Mouse (Mus musculus) heart, postnatal 0 days (tissue): Measurements from ENCODE around the gene Farp1. TPM values are rescaled to one million over a fixed set of nuclear protein-coding genes. Genes with fewer than 3 reads are reported as not detected.
A peak's percentile ranks its signal among the peaks of the same experiment; 100 is the strongest.
"Not testable (repeated sequence)": the region's sequence is repeated elsewhere in the genome, so short reads cannot be mapped to it uniquely, and the experiment has no call there.

Source experiments
- ATAC-seq: fragments of 200-750 bp; cut with Nextera tagmentation; 2 replicates; pipeline ENCODE4 v1.8.0; 2017; ENCODE audit warnings: low read depth, moderate number of reproducible peaks, moderate library complexity; ENCODE audit not compliant: insufficient read depth
- DNase-seq: peaks from one replicate; pipeline ENCODE4 v3.0.0-alpha.2; 2016; ENCODE audit warnings: low spot score
- H3K27ac ChIP-seq: fragments of 300-500 bp; sonication (generic); 2 replicates; pipeline ENCODE4 v1.5.1; 2014; ENCODE audit warnings: low read depth, mild to moderate bottlenecking
- H3K27me3 ChIP-seq: fragments of 300-500 bp; sonication (generic); 2 replicates; pipeline ENCODE4 v1.6.1; 2014; ENCODE audit warnings: low read length, mixed read lengths; ENCODE audit not compliant: control insufficient read depth, insufficient read depth
- H3K36me3 ChIP-seq: fragments of 300-500 bp; sonication (generic); replicated peaks from 2 replicates; pipeline ENCODE4 v1.6.1; 2014; ENCODE audit warnings: low read length, mixed read lengths; ENCODE audit not compliant: control insufficient read depth, insufficient read depth
- H3K4me1 ChIP-seq: fragments of 300-500 bp; sonication (generic); 2 replicates; pipeline ENCODE4 v1.6.1; 2014; ENCODE audit warnings: antibody characterized with exemption; ENCODE audit not compliant: control insufficient read depth, insufficient read depth
- H3K4me2 ChIP-seq: fragments of 300-500 bp; sonication (generic); 2 replicates; pipeline ENCODE4 v1.6.1; 2014; ENCODE audit warnings: low read depth, mild to moderate bottlenecking, low read length, moderate library complexity
- H3K4me3 ChIP-seq: fragments of 300-500 bp; sonication (generic); 2 replicates; pipeline ENCODE4 v1.5.1; 2014; ENCODE audit warnings: low read depth, low read length
- H3K9ac ChIP-seq: fragments of 300-500 bp; sonication (generic); replicated peaks from 2 replicates; pipeline ENCODE4 v1.6.1; 2014; ENCODE audit warnings: low read depth, low read length, mixed read lengths
- H3K9me3 ChIP-seq: fragments of 300-500 bp; sonication (generic); replicated peaks from 2 replicates; pipeline ENCODE4 v1.6.1; 2016; ENCODE audit warnings: low read length; ENCODE audit not compliant: control insufficient read depth
- CTCF ChIP-seq: IDR thresholded peaks from 2 replicates; pipeline ENCODE4 v1.5.1; 2016; ENCODE audit warnings: antibody characterized with exemption, control low read depth, low read depth
- EP300 ChIP-seq: IDR thresholded peaks from 2 replicates; pipeline ENCODE4 v1.6.1; 2016; ENCODE audit warnings: antibody characterized with exemption, low read depth
- WGBS: fragments of 180-500 bp; shearing (Covaris S2); extraction: QIAGEN DNeasy Blood & Tissue Kit; methylation state at CpG from one replicate; pipeline ENCODE4 v1.1.7; 2014; 5-methylcytosine and 5-hydroxymethylcytosine counted together
- polyA plus RNA-seq: library from polyadenylated mRNA; unstranded; fragments of >200 nt; fragmentation: Nextera tagmentation; extraction: Ambion mirVana; gene quantifications from 2 replicates; pipeline ENCODE4 v1.2.1, GENCODE M21; 2015
- total RNA-seq: library from RNA; depleted of rRNA; stranded (reverse); fragments of >200 nt; gene quantifications from 2 replicates; pipeline ENCODE4 v1.2.3, GENCODE M21; 2014; ENCODE audit warnings: low replicate concordance

The Farp1 gene
- total and polyA plus RNA-seq, 2 experiments from 2014 or later: 5.4 to 14.9 TPM

GRCm38 (mm10) chr14:121181798-121182197 is 146.8 kb downstream of the Farp1 start:
- H3K27ac ChIP-seq: no peak overlapping the region
- no peaks in the 10 kb centered on the region for H3K4me1 ChIP-seq
- H3K4me2 ChIP-seq: no peak overlapping the region
- ATAC-seq (no peak), DNase-seq (no peak)
- H3K9me3 ChIP-seq: no peaks in the 10 kb centered on the region
- WGBS: 67% methylated on average over 4 of the region's 4 CpGs
- H3K36me3 ChIP-seq: no peaks in the 10 kb centered on the region
- H3K4me3 ChIP-seq: no peak overlapping the region
- H3K9ac ChIP-seq: no peak overlapping the region
- no peaks in the 10 kb centered on the region for H3K27me3 ChIP-seq
- no peak for TF ChIP-seq CTCF
- no peak for TF ChIP-seq EP300

DNA sequence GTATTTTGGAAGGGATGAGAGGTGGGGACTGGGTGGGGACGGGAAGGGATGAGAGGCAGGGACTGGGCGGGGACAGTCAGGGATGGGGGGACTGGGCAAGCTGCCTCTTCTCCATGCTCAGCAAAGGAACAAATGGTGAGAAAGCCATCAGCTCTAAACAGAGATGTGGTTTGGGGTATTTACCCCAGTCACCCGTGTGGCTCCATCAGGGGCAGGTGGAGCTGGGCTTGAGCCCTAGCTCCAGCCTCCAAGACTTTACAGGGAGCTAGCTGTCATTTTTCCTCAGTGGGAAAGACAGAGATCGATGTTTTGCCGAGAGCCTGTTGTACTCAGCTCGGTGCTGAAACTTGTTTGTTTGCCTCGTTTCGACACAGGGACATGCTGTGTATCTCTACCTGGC is 148.0 kb downstream of the Farp1 start:
- Histone ChIP-seq H3K4me3 (no peak overlapping the region), H3K36me3 (no peaks in the 10 kb centered on the region), H3K4me2 (no peak overlapping the region), H3K4me1 (no peaks in the 10 kb centered on the region), H3K9ac (no peak overlapping the region), H3K9me3 (no peaks in the 10 kb centered on the region), H3K27ac (no peak overlapping the region), H3K27me3 (no peaks in the 10 kb centered on the region)
- ATAC-seq (no peak), DNase-seq (no peak)
- no peak for TF ChIP-seq EP300
- TF ChIP-seq CTCF: no peak
- 80% methylated on average over 8 of the region's 8 CpGs for WGBS

DNA sequence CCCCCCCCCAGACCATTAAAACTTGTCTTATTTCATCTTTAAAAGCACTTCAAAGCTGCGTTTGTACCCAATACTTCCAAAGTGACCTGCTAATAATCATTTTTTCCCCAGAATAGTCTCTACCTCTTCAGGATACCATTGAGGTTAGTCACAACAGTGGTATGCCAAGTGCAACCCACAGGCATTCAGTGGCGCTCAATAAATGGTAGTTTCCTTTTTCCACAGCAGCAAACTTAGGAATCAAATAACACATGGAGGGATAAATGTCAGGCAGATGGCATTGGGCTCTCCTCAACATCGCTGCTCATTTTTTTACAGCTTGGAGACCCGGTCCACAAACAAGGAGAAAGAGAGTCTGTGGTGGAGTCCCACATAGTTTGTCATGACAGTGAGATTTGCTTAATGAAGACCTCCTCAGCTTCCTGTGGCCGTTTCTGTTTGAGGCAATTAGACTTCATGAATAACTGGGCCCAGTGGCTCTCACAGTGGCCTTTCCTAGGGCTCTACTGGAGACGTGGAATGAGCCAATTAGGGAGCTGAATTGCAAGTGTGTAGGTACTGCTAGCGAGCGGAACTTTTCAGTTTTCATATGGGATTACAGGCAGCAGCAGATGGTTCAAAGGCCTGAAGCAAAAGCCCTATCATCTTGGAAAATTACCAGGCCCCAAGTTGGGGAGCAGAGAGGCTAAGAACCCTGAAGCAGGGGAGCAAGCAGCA is 148.6 kb downstream of the Farp1 start:
- ATAC-seq (no peak), DNase-seq (no peak)
- H3K4me2 ChIP-seq: no peak overlapping the region
- H3K27me3 ChIP-seq: no peaks in the 10 kb centered on the region
- no peaks in the 10 kb centered on the region for H3K4me1 ChIP-seq
- H3K4me3 ChIP-seq: no peak overlapping the region
- WGBS: 82% methylated on average over 8 of the region's 8 CpGs
- no peaks in the 10 kb centered on the region for H3K9me3 ChIP-seq
- H3K36me3 ChIP-seq: no peaks in the 10 kb centered on the region
- H3K9ac ChIP-seq: no peak overlapping the region
- H3K27ac ChIP-seq: no peak overlapping the region
- no peak for TF ChIP-seq EP300
- no peak for TF ChIP-seq CTCF

DNA sequence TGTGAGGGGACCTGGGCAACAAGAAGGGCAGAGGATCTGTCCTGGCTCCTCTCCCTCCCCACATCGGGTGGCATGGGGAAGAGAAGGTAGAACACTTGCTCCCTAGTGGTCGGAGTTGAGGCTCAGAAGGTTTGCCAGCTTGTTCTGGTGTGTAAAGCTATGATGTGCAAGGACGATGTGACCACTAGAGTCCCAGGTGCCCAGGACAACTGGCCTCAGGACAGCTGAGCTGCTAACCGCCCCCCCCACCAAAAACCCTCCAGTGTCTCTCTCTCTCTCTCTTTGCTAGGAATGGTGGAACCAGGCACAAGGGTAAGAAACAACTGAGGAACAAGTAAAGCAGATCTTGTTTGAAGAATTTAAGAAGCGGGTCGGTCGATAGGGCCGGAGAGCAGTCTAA is 149.4 kb downstream of the Farp1 start:
- no peak overlapping the region for H3K9ac ChIP-seq
- WGBS: 92% methylated on average over 8 of the region's 8 CpGs
- H3K9me3 ChIP-seq: no peaks in the 10 kb centered on the region
- H3K4me3 ChIP-seq: no peak overlapping the region
- H3K36me3 ChIP-seq: no peaks in the 10 kb centered on the region
- H3K27me3 ChIP-seq: no peaks in the 10 kb centered on the region
- H3K4me1 ChIP-seq: no peaks in the 10 kb centered on the region
- H3K4me2 ChIP-seq: no peak overlapping the region
- ATAC-seq: no peak
- TF ChIP-seq EP300 (no peak), CTCF (no peak)
- no peak overlapping the region for H3K27ac ChIP-seq
- no peak for DNase-seq

GRCm38 (mm10) chr14:121186402-121186894 is 151.4 kb downstream of the Farp1 start:
- Histone ChIP-seq H3K4me1 (peaks cover 8% of the 10 kb centered on the region; the same call in 1 of the 2 replicates), H3K36me3 (no peaks in the 10 kb centered on the region), H3K27ac (no peak overlapping the region), H3K9me3 (no peaks in the 10 kb centered on the region), H3K4me2 (no peak overlapping the region), H3K4me3 (no peak overlapping the region), H3K27me3 (no peaks in the 10 kb centered on the region), H3K9ac (no peak overlapping the region)
- WGBS: 86% methylated on average over 8 of the region's 8 CpGs
- DNase-seq: no peak
- TF ChIP-seq EP300 (no peak), CTCF (no peak)
- ATAC-seq: no peak

- H3K36me3 ChIP-seq, H3K4me2 ChIP-seq, H3K27me3 ChIP-seq, H3K9ac ChIP-seq, H3K4me3 ChIP-seq, ATAC-seq, DNase-seq, H3K9me3 ChIP-seq: not testable (repeated sequence)
- 0 out of 2 replicates have a peak, but pooled peaks have one; percentile 26 for TF ChIP-seq CTCF
- peak overlapping the region; percentile 47 for H3K27ac ChIP-seq
- H3K4me1 ChIP-seq: peaks cover 14% of the 10 kb centered on the region; the same call in 1 of the 2 replicates
- WGBS: 86% methylated on average over 10 of the region's 10 CpGs
Observed at GRCm38 (mm10) chr14:121189840-121190239, 154.8 kb downstream of the Farp1 start.
